Mouse (Mus musculus) mouse embryonic stem cell (cell line): ENCODE measurements at regions not wholly inside any gene's neighbourhood (a gene's known extent, or its start where the extent isn't known, plus 50 kb on each side); places are given as distances from the start of the nearest gene placed in this dataset.

Source experiments
- in situ Hi-C, 2 experiments: fragments of 300-500 bp; cut with MboI; formaldehyde crosslinking; loops; 1 replicate in 1 of 2; 3 replicates in 1 of 2; pipeline ENCODE4 v1.14.3; 2019 to 2020; ENCODE audit warnings: low sequenced_read_pairs in 2 of 2, low pct_unique_long_range_greater_than_20kb in 1 of 2, mixed read lengths in 1 of 2; ENCODE audit not compliant: unreplicated experiment in 1 of 2

GRCm38 (mm10) chr1:35838625-35839024 lies 229.6 kb upstream of the Hs6st1 start:
- in situ Hi-C loops: loop anchor here (10.0 to 25.0 kb wide), 2 partner anchors 306 to 424 kb away; partner anchors contain the start of gene Neurl3 (in 1 of the 2)

DNA sequence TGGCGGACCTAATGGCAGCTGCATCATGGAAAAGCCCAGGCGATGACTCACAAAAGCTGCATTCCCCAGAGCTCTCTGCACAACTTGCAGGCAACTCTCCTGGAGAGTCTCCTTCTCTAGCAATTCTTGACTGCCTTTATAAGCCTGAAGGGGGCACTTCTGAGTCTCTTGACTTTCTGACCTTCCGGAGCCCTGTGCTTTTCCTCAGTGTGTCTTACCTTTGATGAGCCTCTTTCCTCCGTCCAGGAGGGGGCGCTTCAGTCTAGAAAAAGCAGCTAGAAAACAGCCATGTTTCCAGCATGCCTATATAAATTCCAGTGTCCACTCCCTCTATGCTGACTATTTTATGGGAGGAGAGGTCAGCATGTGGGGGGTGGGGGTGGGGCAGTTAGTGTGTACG lies 228.8 kb upstream of the Hs6st1 start:
- in situ Hi-C loops: loop anchor here (10.0 to 25.0 kb wide), 2 partner anchors 305 to 423 kb away; partner anchors contain the start of gene Neurl3 (in 1 of the 2)

GRCm38 (mm10) chr1:35841626-35842025 lies 226.6 kb upstream of the Hs6st1 start:
- in situ Hi-C loops: loop anchor here (5.0 to 25.0 kb wide), 5 partner anchors 143 to 421 kb away; partner anchors contain the start of genes Hs6st1 (in 2 of the 2) and Neurl3 (in 1 of the 2)

GRCm38 (mm10) chr1:35842707-35843106 lies 225.5 kb upstream of the Hs6st1 start:
- in situ Hi-C loops: loop anchor here (5.0 to 25.0 kb wide), 5 partner anchors 142 to 420 kb away; partner anchors contain the start of genes Hs6st1 (in 2 of the 2) and Neurl3 (in 1 of the 2)

DNA sequence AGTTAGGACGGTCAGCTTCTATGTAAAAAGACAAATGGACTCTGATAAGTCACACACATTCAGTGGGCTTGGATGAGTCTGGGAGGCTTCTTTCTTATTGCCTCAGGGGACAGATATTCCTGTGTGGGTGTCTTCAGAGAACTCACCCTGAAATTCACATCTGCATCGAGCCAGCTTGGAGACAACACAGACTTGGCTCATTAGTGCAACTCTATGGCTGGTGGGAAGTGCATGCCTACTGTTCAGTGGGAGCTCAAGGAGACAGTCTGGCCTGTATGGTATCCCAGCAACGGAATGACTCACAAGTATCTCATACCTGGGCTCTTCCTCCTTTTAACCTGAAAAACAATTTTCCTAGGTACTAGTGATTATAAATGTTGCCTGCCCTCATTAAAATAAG lies 224.6 kb upstream of the Hs6st1 start:
- in situ Hi-C loops: loop anchor here (5.0 to 25.0 kb wide), 5 partner anchors 141 to 419 kb away; partner anchors contain the start of genes Hs6st1 (in 2 of the 2) and Neurl3 (in 1 of the 2)

- in situ Hi-C loops: loop anchor here (10.0 to 25.0 kb wide), 4 partner anchors 138 to 416 kb away; partner anchors contain the start of genes Hs6st1 (in 1 of the 2) and Neurl3 (in 1 of the 2)
Measured at GRCm38 (mm10) chr1:35846224-35846936, 221.8 kb upstream of the Hs6st1 start.

DNA sequence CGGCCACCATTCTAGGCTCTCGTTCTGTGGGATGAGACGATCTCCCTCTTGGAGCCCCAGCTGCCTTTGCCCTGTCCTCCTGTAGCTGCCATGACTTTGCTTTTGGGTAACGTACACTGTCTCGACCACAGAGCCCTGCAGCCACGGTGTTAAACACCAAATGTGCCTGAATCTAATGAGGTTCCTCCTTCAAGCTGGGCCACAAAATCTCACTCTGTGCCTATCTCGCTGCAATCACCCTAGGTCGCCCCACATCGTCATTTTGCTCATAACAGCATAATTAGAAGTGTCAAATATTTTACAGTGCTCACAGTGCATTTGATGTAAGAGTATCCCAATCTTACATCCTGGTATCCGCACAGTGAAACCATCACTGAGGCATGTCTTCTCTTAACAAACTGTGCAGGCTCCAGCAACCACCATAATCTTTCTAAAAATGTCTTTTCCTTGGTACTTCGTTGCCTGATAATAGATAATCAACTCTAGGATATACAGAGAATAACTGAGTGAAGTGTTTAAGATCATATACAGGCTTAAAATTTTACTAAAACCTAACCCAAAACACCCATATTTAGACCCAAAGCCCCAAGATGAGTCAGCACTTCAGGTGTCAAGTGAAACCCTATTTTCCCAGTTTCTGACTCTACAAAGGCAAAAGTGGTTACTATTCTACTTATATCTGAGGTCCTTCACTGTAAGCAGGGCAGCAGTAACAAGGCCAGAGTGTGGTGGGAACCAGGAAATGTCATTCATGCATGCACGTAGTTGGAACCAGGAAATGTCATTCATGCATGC lies 219.8 kb upstream of the Hs6st1 start:
- in situ Hi-C loops: loop anchor here (10.0 to 25.0 kb wide), 4 partner anchors 136 to 414 kb away; partner anchors contain the start of genes Hs6st1 (in 1 of the 2) and Neurl3 (in 1 of the 2)

DNA sequence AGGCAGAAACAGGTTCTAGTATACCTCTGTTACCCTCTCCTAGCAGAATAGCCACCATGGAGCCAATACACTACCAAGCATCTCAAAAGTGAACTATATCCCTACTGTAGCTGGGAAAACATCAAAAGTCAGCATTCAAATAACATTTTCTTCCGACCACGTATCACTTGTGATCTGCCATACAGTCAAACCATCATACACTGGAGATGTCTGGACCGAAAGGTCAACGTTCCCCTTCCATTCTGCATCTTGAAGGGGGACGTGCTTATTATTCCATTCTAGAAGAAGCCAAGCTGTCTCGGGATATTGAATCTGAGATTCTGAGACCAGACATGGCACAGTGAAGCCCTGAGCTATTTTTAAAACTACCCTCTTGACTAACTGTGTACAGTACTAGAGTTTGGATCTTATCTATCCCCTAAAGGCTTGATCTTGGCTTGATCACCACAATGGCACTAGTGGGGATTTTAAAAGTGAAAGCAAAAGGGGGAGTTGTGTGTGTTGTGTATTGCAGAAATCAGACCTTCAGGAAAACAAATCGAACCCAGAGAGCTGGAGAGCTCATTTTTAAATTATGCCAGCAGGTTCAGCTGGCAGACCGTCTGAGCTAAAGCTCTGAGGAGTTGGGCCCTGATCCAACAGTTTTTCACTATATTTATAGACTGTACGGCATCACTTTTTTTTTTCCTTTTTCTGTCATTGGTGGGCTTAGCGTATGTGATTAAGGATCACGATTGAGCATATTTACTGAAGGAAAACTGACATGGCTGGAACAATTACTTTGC lies 218.6 kb upstream of the Hs6st1 start:
- in situ Hi-C loops: loop anchor here (10.0 to 25.0 kb wide), 4 partner anchors 135 to 413 kb away; partner anchors contain the start of genes Hs6st1 (in 1 of the 2) and Neurl3 (in 1 of the 2)

DNA sequence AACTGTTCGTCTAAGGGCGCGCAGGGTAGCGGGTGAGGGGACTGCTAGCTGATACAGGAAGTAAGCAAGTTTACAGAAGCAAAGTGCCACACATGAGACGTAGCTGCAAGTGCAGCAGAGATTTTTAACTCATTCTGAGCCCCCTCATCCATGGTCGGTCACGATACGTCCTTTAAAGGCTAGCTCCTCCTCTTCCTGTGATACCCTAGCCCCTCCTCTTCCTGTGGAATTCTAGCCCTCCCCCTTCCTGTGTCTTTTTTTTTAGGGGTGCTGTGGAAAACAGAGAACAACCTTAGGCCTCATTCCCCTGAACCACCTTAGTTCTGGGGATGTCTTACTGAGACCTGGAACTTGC lies 218.0 kb upstream of the Hs6st1 start:
- in situ Hi-C loops: no loop called here

GRCm38 (mm10) chr1:35850566-35851085 lies 217.6 kb upstream of the Hs6st1 start:
- in situ Hi-C loops: no loop called here

GRCm38 (mm10) chr1:35851681-35852409 lies 216.4 kb upstream of the Hs6st1 start:
- in situ Hi-C loops: no loop called here

DNA sequence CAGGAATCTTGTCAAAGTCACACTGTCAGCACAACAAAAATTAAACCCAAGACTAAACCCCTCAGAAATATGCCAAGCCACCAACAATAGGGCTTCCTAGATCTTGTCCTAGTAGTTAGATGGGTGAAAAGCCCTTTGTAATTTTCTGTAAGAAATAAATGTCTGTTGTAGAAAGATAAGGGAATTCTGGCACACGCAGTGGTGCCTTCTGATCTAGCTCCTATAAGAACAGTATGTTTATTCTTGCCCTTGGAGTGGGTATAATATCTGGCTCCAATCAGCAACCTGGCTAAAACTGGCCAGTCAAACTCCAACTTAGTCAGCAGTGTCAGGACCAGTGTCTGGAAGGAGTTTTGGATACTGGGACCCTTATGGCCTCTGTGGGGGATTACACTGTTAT lies 215.2 kb upstream of the Hs6st1 start:
- in situ Hi-C loops: no loop called here

DNA sequence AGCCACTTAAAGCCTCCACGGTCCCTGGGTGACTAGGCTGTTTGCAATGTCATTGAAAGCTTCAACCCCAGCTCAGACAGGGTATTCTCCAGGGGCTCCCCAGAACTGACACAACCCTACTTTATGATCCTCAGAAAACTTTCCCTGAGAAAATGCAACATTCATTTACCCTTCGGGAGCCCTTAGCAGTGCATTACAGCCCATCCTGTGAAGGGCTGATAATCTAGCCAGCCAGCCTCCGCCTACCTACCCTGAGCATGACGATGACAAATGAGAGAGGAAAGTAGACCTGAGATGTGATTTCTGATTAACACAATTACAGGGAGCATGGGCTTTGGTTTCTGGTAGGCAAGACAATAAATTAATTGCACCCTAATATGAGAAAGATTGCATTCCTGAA lies 212.6 kb upstream of the Hs6st1 start:
- in situ Hi-C loops: no loop called here

GRCm38 (mm10) chr1:35858342-35858741 lies 209.9 kb upstream of the Hs6st1 start:
- in situ Hi-C loops: no loop called here

- in situ Hi-C loops: no loop called here
Measured at GRCm38 (mm10) chr1:35860779-35861178, 207.4 kb upstream of the Hs6st1 start.

GRCm38 (mm10) chr1:35862196-35862595 lies 206.0 kb upstream of the Hs6st1 start:
- in situ Hi-C loops: no loop called here

- in situ Hi-C loops: no loop called here
Measured at GRCm38 (mm10) chr1:35862661-35863060, 205.5 kb upstream of the Hs6st1 start.
